Mouse (Mus musculus) brain, embryonic 14.5 days (tissue): ENCODE data around the gene Fam189a1.
A peak's percentile ranks its signal among the peaks of the same experiment; 100 is the strongest.

Experiments
- CTCF ChIP-seq: fragments of 200-500 bp; IDR thresholded peaks from 2 replicates; pipeline ENCODE4 v1.5.1; 2012; ENCODE audit warnings: inconsistent platforms, mild to moderate bottlenecking, moderate library complexity, borderline replicate concordance; ENCODE audit not compliant: insufficient read depth, insufficient read length; ENCODE audit errors: extremely low read depth
- POLR2A ChIP-seq: fragments of 200-500 bp; IDR thresholded peaks from 2 replicates; pipeline ENCODE4 v1.6.1; 2012; ENCODE audit warnings: mild to moderate bottlenecking, inconsistent platforms, borderline replicate concordance; ENCODE audit not compliant: poor library complexity, insufficient read depth, insufficient read length, severe bottlenecking; ENCODE audit errors: extremely low read depth

DNA sequence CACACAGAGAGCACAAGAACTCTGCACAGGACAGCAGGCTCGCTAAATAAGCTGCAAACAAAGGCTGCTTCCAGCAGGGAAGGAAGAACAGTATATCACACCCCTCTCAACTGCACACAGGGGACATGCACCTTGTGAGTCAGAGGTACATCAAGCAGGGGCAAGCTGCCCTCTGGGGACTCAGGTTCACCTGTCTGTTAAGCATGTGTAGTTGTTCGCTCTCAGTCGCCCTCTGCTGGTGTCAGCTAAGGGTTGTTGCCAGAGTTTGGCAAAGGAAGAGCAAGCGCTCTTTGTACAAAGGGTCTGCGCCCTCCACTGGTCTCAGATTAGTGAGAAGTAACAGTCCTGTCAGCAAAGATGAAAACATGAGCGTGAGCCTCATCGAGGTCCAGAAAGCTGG, 426.6 kb downstream of the Fam189a1 start:
- TF ChIP-seq POLR2A (no peak), CTCF (peak; percentile 91)
